Mouse (Mus musculus) kidney, postnatal 25 days (tissue): ENCODE measurements at regions not wholly inside any gene's neighbourhood (a gene's known extent, or its start where the extent isn't known, plus 50 kb on each side); places are given as distances from the start of the nearest gene placed in this dataset.
"Not testable (repeated sequence)": the region's sequence is repeated elsewhere in the genome, so short reads cannot be mapped to it uniquely, and the experiment has no call there.

Experiments used
- DNase-seq, 2 experiments: peaks; one replicate each; pipeline ENCODE4 v3.0.0; 2021; ENCODE audit warnings: mixed read lengths in 2 of 2

GRCm38 (mm10) chr10:19498112-19498511, 93.6 kb upstream of the Ifngr1 start:
- DNase-seq = no peak

- no peak for DNase-seq
Observed at GRCm38 (mm10) chr10:19502874-19503273, 88.9 kb upstream of the Ifngr1 start.

GRCm38 (mm10) chr10:19503846-19504765, 87.6 kb upstream of the Ifngr1 start:
- DNase-seq = no peak

- no peak for DNase-seq
Observed at GRCm38 (mm10) chr10:19505174-19505573, 86.6 kb upstream of the Ifngr1 start.

GRCm38 (mm10) chr10:19505979-19506378, 85.8 kb upstream of the Ifngr1 start:
- DNase-seq = no peak

GRCm38 (mm10) chr10:19506434-19506833, 85.3 kb upstream of the Ifngr1 start:
- no peak for DNase-seq

GRCm38 (mm10) chr10:19508221-19508745, 83.5 kb upstream of the Ifngr1 start:
- DNase-seq = no peak

- no peak for DNase-seq
Observed at GRCm38 (mm10) chr10:19510047-19510446, 81.7 kb upstream of the Ifngr1 start.

- DNase-seq = not testable (repeated sequence)
Observed at GRCm38 (mm10) chr10:19514366-19514765, 77.4 kb upstream of the Ifngr1 start.

GRCm38 (mm10) chr10:19514837-19515236, 76.9 kb upstream of the Ifngr1 start:
- no peak for DNase-seq

- no peak for DNase-seq
Observed at GRCm38 (mm10) chr10:19516011-19516410, 75.7 kb upstream of the Ifngr1 start.

GRCm38 (mm10) chr10:19517093-19517492, 74.7 kb upstream of the Ifngr1 start:
- no peak for DNase-seq

- DNase-seq = no peak
Observed at GRCm38 (mm10) chr10:19518763-19519162, 73.0 kb upstream of the Ifngr1 start.

- DNase-seq = no peak
Observed at GRCm38 (mm10) chr10:19522198-19522597, 69.6 kb upstream of the Ifngr1 start.

- no peak for DNase-seq
Observed at GRCm38 (mm10) chr10:19525939-19526338, 65.8 kb upstream of the Ifngr1 start.

GRCm38 (mm10) chr10:19526353-19526752, 65.4 kb upstream of the Ifngr1 start:
- no peak for DNase-seq

GRCm38 (mm10) chr10:19529655-19530054, 62.1 kb upstream of the Ifngr1 start:
- no peak for DNase-seq

GRCm38 (mm10) chr10:19530056-19530455, 61.7 kb upstream of the Ifngr1 start:
- no peak for DNase-seq

GRCm38 (mm10) chr10:19531452-19531851, 60.3 kb upstream of the Ifngr1 start:
- DNase-seq = no peak

- no peak for DNase-seq
Observed at GRCm38 (mm10) chr10:19532790-19533189, 59.0 kb upstream of the Ifngr1 start.

GRCm38 (mm10) chr10:19533846-19534245, 57.9 kb upstream of the Ifngr1 start:
- no peak for DNase-seq
